Mouse (Mus musculus) small intestine, adult 2 months (tissue): ENCODE measurements around the gene Zfp652.

Source experiments
- CTCF ChIP-seq: fragments of 200-500 bp; IDR thresholded peaks from 2 replicates; pipeline ENCODE4 v1.5.1; 2012; ENCODE audit warnings: low read depth, mild to moderate bottlenecking, control low read depth, inconsistent platforms, low read length, moderate library complexity, mixed read lengths; ENCODE audit not compliant: insufficient replicate concordance, insufficient read length; ENCODE audit errors: extremely low read depth
- POLR2A ChIP-seq: fragments of 200-500 bp; IDR thresholded peaks from 2 replicates; pipeline ENCODE4 v1.6.1; 2012; ENCODE audit warnings: low read depth, mild to moderate bottlenecking, control low read depth, inconsistent platforms, low read length, moderate library complexity

DNA sequence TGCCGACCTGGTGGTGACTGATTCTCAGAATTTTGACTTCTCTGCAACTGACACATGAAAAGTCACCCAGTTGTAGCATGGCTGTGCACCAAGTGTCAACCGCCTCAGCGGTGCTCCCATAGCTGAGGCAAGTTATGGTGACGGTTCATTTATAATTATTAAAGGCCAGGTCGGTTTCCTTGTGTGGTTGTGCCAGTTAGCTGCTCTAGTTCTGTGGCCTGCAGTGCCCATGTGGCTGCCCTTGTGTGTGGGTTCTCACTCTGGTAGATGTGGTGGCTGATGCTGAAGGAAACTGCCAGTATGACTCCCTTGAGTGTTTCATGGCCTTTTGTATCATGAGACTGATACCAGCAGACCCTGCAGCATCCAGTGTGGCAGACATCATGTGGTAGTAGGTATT lies 35.9 kb downstream of the Zfp652 start:
- TF ChIP-seq CTCF (no peak), POLR2A (no peak)
